Mouse (Mus musculus) T-helper 2 cell (primary cell): ENCODE measurements around the gene Rtn1.

ENCODE experiments used
- in situ Hi-C: fragments of 300-600 bp; cut with MboI, MseI; formaldehyde crosslinking; loops from one replicate; pipeline ENCODE4 v1.15.1; 2025; ENCODE audit warnings: high pct_unique_total_duplicates

Gene Rtn1

DNA sequence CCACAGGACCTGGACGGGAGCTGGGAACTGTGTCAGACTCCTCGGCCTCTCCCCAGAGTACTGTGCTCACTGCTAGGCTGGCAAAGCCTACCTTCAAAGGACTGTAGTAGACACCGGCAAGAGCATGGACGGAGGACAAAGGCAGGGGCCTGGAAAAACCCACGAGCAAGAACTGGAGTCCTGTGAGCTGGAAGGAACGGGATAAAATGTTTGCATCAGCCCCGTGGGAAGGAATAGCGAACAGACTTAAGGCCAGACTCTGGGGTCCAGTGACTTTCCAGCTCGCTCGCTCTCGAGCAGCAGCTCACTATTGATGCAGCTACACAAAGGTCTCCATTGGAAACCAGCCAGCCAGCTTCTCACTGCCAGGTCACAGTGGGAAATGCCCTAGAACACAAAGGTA is 34.0 kb downstream of the Rtn1 start:
- in situ Hi-C loops = no loop called here

DNA sequence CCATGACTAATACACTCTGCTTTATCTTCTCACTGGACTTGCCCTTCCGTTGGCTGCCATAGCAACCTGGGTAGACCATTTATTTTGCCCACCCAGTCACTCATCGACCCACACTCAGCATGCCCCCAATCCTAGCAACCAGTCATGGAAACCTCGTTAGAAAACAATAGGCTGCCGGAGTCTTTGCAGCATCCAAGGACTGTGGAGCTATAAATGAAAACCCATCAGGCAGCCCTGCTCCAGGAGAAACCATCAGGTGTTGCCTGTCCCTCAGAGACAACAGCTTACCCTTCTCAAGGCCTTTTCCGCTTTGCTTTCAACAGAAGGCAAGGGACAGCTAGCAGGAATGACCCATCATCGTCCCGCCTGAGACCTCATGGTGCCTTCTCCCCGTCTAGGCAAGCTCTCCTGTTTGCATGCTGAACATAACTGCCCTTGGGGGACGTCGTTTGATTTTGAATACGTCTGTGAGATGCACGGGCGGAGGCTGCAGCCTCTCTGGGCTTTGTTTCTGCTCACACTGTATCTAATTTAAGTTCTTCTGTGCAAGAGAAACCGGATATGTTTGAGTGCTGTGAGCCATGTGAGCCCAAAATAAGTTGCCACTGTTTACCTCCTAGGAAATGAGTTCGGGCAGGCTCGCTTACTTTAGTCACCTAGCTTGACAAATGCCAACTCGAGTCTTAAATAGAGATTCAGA is 34.8 kb downstream of the Rtn1 start:
- in situ Hi-C loops = no loop called here

DNA sequence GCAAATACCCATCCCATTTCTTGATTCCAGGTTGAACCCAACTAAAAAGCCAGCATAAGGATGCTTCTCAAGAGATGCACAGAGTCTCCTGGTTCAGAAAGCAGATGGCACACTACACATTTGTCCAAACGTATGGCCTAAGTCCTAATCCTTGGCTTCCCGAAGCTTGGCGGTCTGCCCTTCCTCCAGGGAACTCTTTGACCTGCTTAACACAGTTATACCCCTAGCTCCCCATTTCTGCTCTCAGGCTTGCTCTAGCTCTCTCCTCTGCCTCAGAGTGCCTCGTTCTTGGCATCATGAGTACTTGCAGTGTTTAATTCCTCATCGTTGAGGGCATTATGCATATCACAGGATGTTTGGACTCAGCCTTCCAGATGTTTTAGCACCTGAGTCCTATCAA is 38.8 kb downstream of the Rtn1 start:
- in situ Hi-C loops = no loop called here

DNA sequence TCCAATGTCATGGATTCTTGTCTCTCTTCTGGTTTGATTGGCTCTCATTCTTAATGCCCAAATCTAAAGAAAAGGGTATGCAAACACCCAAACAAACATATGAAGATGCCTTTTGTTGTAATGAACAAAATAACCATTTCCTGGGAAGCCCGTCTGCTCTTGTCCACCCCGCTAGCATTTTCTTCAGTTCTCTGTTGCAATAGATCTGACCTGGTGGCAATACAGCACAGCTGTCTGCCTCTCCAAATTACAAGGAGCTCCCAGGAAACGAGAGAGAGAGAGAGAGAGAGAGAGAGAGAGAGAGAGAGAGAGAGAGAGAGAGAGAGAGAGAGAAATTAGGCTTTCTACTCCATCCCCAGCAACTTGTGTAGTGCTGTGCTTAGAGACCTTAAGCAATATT is 42.1 kb downstream of the Rtn1 start:
- in situ Hi-C loops = no loop called here

GRCm38 (mm10) chr12:72366104-72366437 is 42.8 kb downstream of the Rtn1 start:
- in situ Hi-C loops = no loop called here

DNA sequence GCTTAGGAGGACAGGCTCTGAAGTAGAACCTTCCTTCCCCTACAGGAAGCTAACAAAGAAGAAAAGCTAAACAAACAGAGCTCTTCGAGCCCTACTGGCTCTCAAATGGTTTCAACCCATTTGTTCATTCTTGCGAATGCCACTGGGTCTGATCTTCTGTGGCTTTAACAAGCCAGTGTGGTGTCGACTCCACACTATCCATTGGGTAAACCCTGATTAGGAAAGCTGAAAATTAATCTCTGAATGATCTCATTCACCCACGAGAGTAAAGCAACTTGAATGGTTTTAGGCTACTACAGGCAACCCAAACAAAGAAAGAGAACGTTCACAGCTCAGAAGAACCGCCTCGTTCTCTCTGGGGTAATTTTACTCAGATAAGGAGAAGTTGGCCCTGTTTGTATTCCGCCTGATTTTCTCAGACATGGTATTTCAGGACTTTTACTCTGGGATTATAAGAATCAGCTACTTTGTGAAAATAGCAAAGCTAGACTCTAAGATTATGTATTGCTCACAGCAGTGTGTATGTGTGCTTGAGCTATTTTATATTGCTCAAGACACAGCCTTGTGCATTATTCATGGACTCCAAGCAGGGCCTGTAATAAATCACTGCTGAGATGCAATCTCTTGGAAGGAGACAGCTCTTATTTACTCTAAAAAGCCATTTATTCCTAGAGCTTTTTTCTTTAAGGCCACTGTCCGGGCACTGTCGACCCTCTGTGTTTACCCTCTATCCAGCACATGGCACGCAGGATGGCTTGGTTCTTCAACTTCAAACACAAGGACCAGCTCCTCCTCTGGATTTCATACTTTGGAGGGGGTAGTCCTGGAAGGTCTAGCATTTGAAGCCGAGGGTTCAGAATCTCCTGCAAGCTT is 43.4 kb downstream of the Rtn1 start:
- in situ Hi-C loops = no loop called here

DNA sequence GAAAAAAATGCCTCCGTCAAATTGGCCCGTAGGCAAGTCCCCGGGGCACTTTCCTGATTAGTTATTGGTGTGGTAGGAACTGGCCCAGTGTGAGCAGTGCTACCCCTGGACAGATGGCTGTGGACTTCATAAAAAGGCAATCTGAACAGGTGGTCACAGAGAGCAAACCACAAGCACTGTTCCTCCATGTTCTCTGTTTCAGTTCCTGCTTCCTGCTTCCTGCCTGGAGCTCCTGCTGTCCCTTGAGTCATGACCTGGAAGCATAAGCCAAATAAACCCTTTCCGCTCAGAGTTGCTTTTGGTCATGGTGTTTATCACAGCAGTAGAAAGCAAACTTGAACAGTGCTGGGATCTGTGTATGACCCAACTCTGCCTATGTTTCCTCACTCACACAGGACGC is 44.3 kb downstream of the Rtn1 start:
- in situ Hi-C loops = no loop called here

- in situ Hi-C loops = no loop called here
Observed at GRCm38 (mm10) chr12:72361701-72362354, 47.0 kb downstream of the Rtn1 start.

DNA sequence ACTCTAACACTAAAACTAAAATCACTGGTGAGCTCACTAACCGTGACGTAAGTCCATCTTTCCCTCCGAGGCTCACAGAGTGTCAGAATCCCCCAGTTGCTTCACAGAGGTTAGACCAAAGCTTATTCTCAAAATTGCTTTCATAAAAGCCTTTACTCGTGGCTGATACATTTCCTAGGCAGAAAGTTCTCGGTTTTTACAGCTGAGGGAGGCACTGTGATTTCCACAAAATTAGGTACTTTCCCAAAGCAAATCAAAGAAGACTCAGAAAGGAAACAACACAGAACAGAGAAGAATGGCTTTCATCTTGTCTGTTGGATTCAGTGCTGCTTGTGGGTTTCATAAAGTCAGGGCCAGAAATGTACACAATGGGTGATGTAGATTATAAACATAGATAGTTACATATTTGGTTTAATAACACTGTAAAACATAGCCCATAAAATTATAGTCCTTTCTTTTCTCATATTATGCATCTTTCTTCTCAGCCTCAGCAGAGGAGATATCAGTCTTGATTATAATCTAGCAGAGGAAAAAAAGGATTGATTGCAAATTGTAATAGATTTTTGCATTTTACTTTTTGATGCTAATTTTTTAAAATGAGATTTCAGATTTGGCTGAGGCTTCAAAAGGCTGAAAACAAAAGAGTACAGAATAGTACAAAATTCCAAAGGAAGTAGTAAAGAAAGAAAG is 47.8 kb downstream of the Rtn1 start:
- in situ Hi-C loops = no loop called here

- in situ Hi-C loops = no loop called here
Observed at GRCm38 (mm10) chr12:72359903-72360302, 49.0 kb downstream of the Rtn1 start.

DNA sequence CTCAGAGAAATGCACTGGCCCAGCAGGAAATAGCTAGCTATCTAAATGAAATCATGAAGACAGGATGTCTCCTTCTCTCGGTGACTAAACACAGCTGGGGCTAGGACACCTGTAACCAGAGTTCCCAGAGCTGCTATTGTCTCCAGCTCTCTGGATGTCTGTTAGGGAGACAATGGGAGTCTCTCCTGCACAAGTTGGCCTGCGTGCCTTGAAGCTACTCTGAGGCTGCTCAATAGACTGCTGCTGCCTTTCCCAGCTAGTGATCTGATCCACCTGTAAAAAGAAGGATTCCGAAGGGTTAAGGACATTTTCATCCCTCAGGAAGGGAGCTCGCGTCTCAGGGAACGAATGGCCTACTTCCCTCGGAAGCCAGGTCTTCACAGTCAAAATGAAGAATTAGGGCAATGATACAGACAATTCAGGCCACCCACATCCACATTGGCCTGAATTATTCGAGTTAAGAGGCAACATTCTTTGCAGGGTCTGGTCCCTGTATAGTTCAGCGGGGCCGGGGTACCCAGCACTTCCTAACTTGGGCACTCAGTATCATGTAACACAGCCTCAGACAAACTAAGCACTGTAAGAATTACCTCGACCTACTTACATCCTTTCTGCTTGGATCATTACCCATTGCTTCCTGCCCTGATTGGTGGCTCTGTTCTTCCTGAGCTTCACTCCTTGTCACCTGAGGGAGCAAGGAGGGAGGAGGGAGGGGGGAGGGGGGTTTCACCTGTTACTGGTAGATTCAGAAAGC is 51.0 kb downstream of the Rtn1 start:
- in situ Hi-C loops = no loop called here

DNA sequence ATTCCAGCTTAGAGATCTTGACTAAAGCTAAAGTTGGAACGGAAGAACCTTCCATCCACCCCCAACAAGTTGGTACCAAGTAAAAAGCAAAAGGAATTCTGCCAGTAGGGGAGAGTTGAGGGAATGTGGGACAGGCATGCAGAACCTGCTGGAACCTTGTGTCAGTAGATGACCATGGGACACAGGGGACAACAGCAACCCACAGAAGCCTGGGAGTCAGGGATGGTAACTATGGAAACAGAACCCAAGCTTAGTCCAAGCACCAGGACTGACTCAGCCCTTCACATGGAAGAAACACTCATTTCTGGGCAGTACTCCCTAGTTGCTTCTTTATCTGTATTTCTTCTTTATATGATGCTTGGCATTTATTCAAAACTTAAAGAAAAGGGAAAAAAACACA is 54.6 kb downstream of the Rtn1 start:
- in situ Hi-C loops = no loop called here

- in situ Hi-C loops = no loop called here
Observed at GRCm38 (mm10) chr12:72353506-72353905, 55.3 kb downstream of the Rtn1 start.

GRCm38 (mm10) chr12:72348508-72348907 is 60.3 kb downstream of the Rtn1 start:
- in situ Hi-C loops = no loop called here

DNA sequence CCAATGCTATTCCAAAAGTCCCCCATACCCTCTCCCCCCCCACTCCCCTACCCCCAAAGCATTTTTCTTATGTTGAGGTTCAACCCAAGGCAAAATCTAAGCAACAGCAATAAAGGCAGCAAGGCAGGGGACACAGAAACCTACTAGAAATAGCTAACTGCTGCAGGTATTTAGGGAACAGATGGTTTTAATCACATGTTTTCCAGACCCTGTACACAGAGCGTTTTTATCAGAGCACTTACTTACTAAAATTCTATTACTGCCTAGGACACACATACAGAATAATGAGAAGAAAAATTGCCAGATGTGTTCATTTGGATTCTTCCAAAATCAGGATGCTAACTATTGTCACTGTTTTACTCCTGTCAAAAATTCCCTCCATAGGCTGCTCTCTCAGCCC is 61.7 kb downstream of the Rtn1 start:
- in situ Hi-C loops = no loop called here

DNA sequence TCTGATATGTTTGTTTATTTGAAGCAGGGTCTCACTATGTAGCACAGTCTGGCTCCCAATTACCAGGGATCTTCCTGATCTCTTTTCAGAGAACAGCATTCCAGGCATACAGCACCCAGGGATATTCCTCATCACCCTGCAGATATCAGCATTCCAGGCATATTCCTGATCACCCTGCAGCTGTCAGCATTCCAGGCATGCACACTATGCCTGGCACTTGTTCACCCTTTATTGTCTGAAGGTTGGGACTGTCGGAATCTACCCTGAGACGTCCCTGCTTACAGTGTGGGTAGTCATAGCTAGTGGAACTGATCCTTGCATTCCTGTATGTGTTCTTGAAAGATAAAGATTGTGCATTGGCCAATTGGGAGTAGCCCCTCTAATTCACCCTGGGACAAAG is 65.2 kb downstream of the Rtn1 start:
- in situ Hi-C loops = no loop called here

DNA sequence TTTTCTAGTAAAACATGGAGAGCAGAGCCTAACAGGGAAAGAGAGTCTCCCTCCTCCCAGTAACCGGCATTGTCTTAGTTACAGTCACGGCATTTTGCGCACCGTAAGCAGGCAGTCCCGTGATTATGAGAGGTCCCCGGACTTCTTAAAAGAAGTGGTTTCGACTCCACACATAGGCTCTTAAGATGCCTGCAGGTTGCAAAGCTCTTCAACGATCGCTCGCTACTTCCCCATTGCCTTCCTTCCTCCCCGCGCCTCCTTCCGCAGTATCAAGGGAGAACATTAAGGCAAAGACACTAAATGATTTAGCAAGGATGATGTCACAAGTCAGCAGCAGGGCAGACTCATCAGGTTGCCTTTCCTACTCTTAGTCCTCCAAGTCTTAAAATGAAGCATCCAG is 72.8 kb downstream of the Rtn1 start:
- in situ Hi-C loops = no loop called here

DNA sequence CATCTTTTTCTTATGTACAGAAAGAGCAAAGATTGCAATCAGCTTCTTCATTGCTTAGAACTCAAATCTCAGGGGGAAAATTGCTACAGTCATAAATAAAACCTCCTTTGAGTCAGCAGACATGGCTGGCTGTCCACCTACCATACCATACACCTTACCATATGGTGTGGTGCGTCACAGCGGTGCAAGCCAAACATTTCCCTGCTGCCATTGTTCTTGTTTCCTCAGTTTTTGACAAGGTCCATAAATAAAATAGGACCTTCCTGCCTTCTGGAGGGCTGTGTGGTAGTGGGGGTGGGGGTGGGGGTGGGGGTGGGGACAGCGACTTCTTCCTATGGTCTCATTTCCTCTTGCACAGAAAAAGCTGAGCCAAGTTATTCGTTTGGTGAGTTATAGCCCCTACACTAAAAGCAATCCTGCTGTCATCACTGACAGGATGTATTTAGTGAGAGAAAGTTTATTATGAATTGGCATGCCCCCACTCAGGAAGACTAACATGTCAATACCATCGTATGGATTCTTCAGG is 76.3 kb downstream of the Rtn1 start:
- in situ Hi-C loops = no loop called here

DNA sequence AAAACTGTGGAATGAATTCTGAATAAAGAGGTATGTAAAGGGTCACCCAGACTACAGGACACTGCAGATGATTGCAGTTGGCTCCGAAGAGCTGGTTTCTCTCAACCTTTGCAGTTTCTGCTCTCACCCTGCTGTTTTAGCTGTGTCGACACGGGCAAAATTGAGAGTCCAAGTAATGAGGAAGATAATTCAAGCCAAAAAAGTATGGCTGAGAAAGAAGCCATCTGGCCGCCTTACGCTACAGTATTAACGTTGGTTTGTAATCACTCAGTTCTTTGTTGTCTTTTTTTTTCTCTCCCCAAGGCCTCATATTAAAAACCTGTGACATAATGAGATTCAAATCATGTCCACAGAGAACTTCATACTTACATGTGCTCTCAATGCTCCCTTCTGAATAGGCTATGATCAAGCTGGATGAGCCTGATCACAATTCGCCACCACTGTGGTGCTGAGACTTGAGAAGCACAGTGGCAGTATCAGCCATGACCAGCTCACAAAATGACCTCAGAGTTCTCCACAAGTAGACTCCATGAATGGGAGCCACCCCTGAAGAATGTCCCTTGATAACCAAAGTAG is 76.9 kb downstream of the Rtn1 start:
- in situ Hi-C loops = no loop called here

GRCm38 (mm10) chr12:72326087-72326486 is 82.8 kb downstream of the Rtn1 start:
- in situ Hi-C loops = no loop called here

- in situ Hi-C loops = no loop called here
Observed at GRCm38 (mm10) chr12:72325025-72325424, 83.8 kb downstream of the Rtn1 start.
